Mouse (Mus musculus) E14TG2a.4 (cell line): ENCODE data around the gene Selplg.
A peak's percentile ranks its signal among the peaks of the same experiment; 100 is the strongest.

Experiments
- H3K27me3 ChIP-seq: 2 replicates; pipeline ENCODE4 v1.6.1; 2014; ENCODE audit warnings: low read length, control low read depth; ENCODE audit not compliant: insufficient read depth
- H3K36me3 ChIP-seq: 2 replicates; pipeline ENCODE4 v1.6.1; 2014; ENCODE audit warnings: low read length, control low read depth; ENCODE audit not compliant: insufficient read depth
- H3K4me1 ChIP-seq: replicated peaks from 2 replicates; pipeline ENCODE4 v1.6.1; 2014; ENCODE audit warnings: low read depth, low read length, control low read depth
- H3K4me3 ChIP-seq: replicated peaks from 2 replicates; pipeline ENCODE4 v1.5.1; 2014; ENCODE audit warnings: mild to moderate bottlenecking, low read length
- H3K9me3 ChIP-seq: 2 replicates; pipeline ENCODE4 v1.6.1; 2014; ENCODE audit warnings: low read length, control low read depth
- CTCF ChIP-seq: conservative IDR thresholded peaks from 2 replicates; pipeline ENCODE4 v1.5.1; 2014; ENCODE audit warnings: low read length
- NANOG ChIP-seq: IDR thresholded peaks from 2 replicates; pipeline ENCODE4 v1.6.1; 2014; ENCODE audit warnings: borderline replicate concordance, low read length, mixed read lengths
- POU5F1 ChIP-seq: IDR thresholded peaks from 2 replicates; pipeline ENCODE4 v1.6.1; 2014; ENCODE audit warnings: low read length, borderline replicate concordance

Gene Selplg

GRCm38 (mm10) chr5:113841243-113842225 is 9.1 kb upstream of the Selplg start:
- H3K4me3 ChIP-seq: peak overlapping the region; percentile 57
- H3K4me1 ChIP-seq: peaks cover 80% of the 10 kb centered on the region
- no peak for TF ChIP-seq CTCF
- no peak for TF ChIP-seq POU5F1
- TF ChIP-seq NANOG: no peak
- H3K27me3 ChIP-seq: no peaks in the 10 kb centered on the region
- no peaks in the 10 kb centered on the region for H3K9me3 ChIP-seq
- peaks cover 57% of the 10 kb centered on the region for H3K36me3 ChIP-seq

- H3K36me3 ChIP-seq: peaks cover 46% of the 10 kb centered on the region
- no peak for TF ChIP-seq NANOG
- TF ChIP-seq CTCF: no peak
- TF ChIP-seq POU5F1: no peak
- no peak overlapping the region for H3K4me3 ChIP-seq
- H3K27me3 ChIP-seq: no peaks in the 10 kb centered on the region
- H3K4me1 ChIP-seq: peaks cover 69% of the 10 kb centered on the region
- no peaks in the 10 kb centered on the region for H3K9me3 ChIP-seq
Measured at GRCm38 (mm10) chr5:113840443-113840842, 8.0 kb upstream of the Selplg start.

- TF ChIP-seq CTCF (no peak), POU5F1 (no peak), NANOG (no peak)
- Histone ChIP-seq H3K4me3 (no peak overlapping the region), H3K36me3 (peaks cover 13% of the 10 kb centered on the region; the same call in 1 of the 2 replicates), H3K4me1 (peaks cover 50% of the 10 kb centered on the region), H3K9me3 (no peaks in the 10 kb centered on the region), H3K27me3 (no peaks in the 10 kb centered on the region)
Measured at GRCm38 (mm10) chr5:113836961-113837360, 4.5 kb upstream of the Selplg start.

- Histone ChIP-seq H3K9me3 (no peaks in the 10 kb centered on the region), H3K4me3 (no peak overlapping the region), H3K4me1 (peaks cover 36% of the 10 kb centered on the region), H3K36me3 (no peaks in the 10 kb centered on the region), H3K27me3 (no peaks in the 10 kb centered on the region)
- TF ChIP-seq POU5F1 (no peak), CTCF (no peak), NANOG (no peak)
Measured at GRCm38 (mm10) chr5:113833316-113833947, 988 bp upstream of the Selplg start.

- Histone ChIP-seq H3K36me3 (no peaks in the 10 kb centered on the region), H3K27me3 (no peaks in the 10 kb centered on the region), H3K4me3 (no peak overlapping the region), H3K9me3 (no peaks in the 10 kb centered on the region), H3K4me1 (peaks cover 35% of the 10 kb centered on the region)
- TF ChIP-seq NANOG (no peak), CTCF (no peak), POU5F1 (no peak)
Measured at GRCm38 (mm10) chr5:113831741-113832140, 703 bp downstream of the Selplg start.

GRCm38 (mm10) chr5:113830796-113831195 is 1.6 kb downstream of the Selplg start:
- H3K9me3 ChIP-seq: no peaks in the 10 kb centered on the region
- H3K27me3 ChIP-seq: no peaks in the 10 kb centered on the region
- H3K4me3 ChIP-seq: 0 out of 2 replicates have a peak overlapping the region, but pooled peaks have one; percentile 57
- H3K4me1 ChIP-seq: peaks cover 35% of the 10 kb centered on the region
- no peak for TF ChIP-seq NANOG
- no peak for TF ChIP-seq POU5F1
- TF ChIP-seq CTCF: no peak
- no peaks in the 10 kb centered on the region for H3K36me3 ChIP-seq

- Histone ChIP-seq H3K36me3 (no peaks in the 10 kb centered on the region), H3K27me3 (no peaks in the 10 kb centered on the region), H3K4me3 (peak overlapping the region; percentile 57), H3K9me3 (no peaks in the 10 kb centered on the region), H3K4me1 (peaks cover 35% of the 10 kb centered on the region)
- TF ChIP-seq NANOG (no peak), POU5F1 (no peak), CTCF (no peak)
Measured at GRCm38 (mm10) chr5:113830292-113830643, 2.2 kb downstream of the Selplg start.

- no peaks in the 10 kb centered on the region for H3K9me3 ChIP-seq
- TF ChIP-seq POU5F1: no peak
- TF ChIP-seq CTCF: no peak
- no peak for TF ChIP-seq NANOG
- peaks cover 35% of the 10 kb centered on the region for H3K4me1 ChIP-seq
- no peaks in the 10 kb centered on the region for H3K27me3 ChIP-seq
- peak overlapping the region; percentile 57 for H3K4me3 ChIP-seq
- no peaks in the 10 kb centered on the region for H3K36me3 ChIP-seq
Measured at GRCm38 (mm10) chr5:113829566-113830291, 2.7 kb downstream of the Selplg start.
